Mouse (Mus musculus): ENCODE results near the gene Rhox4a. TPM values are rescaled to one million over a fixed set of nuclear protein-coding genes. Genes with fewer than 3 reads are reported as not detected.
"Not testable (repeated sequence)": the region's sequence is repeated elsewhere in the genome, so short reads cannot be mapped to it uniquely, and the experiment has no call there.

Gene Rhox4a
- not detected for total RNA-seq (2021)
- long read RNA-seq, experiment 1, result 0 reads
- long read RNA-seq, experiment 2, result 0 reads

DNA sequence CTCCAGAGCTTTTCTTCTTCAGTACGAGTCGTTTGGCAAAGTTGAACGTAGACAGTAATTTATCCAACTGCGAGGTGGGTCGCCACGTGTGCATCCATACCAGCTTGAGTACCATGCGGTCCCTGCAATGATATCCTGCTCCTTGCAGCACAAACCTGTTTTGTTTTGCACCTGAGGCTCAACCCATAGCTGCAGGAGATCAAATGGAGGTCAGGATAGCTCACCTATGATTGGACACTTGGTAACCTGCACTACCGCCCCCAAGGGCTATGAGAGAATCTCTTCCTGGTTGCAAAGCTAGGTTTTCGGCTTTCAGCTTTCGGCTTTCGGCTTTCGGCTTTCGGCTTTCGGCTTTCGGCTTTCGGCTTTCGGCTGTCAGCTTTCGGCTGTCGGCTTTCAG, at the start of gene Rhox4a:
Gene Rhox4a, plus strand, starts transcription at position 301 of the 400 bp plus-strand sequence.
- DNase-seq, result not testable (repeated sequence)

DNA sequence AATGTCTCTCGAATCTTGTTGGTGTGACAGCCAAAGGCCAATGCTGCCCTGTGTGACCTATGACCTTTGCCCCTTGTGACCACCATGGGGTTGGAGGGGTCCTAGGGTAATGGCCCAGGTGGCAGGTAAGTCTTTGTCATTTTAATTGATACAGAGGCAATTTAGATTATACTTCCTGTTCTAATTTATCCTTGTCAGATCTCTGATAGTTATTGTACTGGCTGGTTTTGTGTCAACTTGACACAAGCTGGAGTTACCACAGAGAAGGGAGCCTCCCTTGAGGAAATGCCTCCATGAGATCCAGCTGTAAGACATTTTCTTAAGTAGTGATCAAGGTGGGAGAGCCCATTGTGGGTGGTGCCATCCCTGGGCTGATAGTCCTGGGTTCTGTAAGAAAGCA, 43.0 kb upstream of the Rhox4a start, which contains the start of gene Rhox1:
Gene Rhox1, minus strand, starts transcription at position 101 of the 400 bp plus-strand sequence.
- not testable (repeated sequence) for DNase-seq

DNA sequence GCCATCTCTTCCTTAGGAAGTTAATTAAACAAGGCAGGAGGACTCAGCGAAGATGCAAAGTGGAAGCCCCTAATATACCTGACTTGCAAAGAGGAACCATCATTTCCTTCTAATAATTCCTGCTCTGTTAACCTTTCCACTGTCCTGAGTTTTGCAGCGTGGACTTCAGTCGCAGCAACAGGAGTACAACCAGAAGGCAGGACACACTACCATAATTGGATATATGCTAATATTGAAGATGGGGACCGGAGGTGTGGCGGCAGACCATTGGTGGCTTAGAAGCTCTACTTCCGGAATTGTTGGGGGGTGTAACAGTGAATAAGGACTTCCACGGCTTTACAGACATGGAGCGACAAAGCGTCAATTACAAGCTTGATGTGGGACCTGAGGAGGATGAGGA, 20.5 kb upstream of the Rhox4a start, which contains the start of gene Rhox2a:
Gene Rhox2a, plus strand, starts transcription at position 301 of the 400 bp plus-strand sequence.
- not testable (repeated sequence) for DNase-seq

DNA sequence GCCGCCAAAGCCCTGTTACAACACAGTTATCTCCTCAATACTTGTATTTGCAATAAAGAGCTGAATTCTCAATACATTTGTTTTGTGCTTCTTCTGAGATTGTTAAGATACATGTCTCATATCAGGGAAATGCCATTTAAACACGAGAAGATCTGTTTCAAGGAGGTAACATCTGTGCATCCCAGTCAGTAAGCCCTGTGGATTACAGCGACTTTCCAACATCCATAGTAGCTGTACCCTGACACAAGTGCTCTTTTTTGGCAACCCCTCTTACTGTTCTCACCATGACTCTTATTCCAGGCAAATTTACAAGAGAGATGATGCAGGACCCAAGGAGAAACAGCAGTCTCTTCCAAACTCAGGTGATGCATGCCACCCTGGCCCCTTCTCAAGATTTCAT, 15.5 kb upstream of the Rhox4a start, which contains the start of gene Rhox3a:
Gene Rhox3a, plus strand, starts transcription at position 301 of the 400 bp plus-strand sequence.
- DNase-seq, result not testable (repeated sequence)

Other genes starting within 250 kb of the Rhox4a start
- 1 to 10 TPM in 1 of 2 experiments, under 1 TPM in 1; 0.46 to 1.2 TPM for gene Sowahd, start 216.5 kb upstream of the Rhox4a start, total RNA-seq (2021)
- 100 to 1,000 TPM; 634 to 643 TPM for gene Rpl39, start 179.9 kb upstream of the Rhox4a start, total RNA-seq (2021)
- 10 to 100 TPM; 12.2 to 14.6 TPM for gene Upf3b, start 155.0 kb upstream of the Rhox4a start, total RNA-seq (2021)
- gene Nkap, start 138.5 kb upstream of the Rhox4a start, total RNA-seq (2021), result 10 to 100 TPM; 14.8 to 16.3 TPM
- gene Akap14, start 96.5 kb upstream of the Rhox4a start, total RNA-seq (2021), result not detected
- gene Ndufa1, start 74.2 kb upstream of the Rhox4a start, total RNA-seq (2021), result 100 to 1,000 TPM; 458 to 480 TPM
- gene Rnf113a1, start 74.1 kb upstream of the Rhox4a start, total RNA-seq (2021), result 1 to 10 TPM; 4.2 to 4.8 TPM
- not detected for gene Gm9, start 54.3 kb upstream of the Rhox4a start, total RNA-seq (2021)
- not detected for gene Rhox1, start 43.1 kb upstream of the Rhox4a start, total RNA-seq (2021)
- not detected for gene Rhox2a, start 20.4 kb upstream of the Rhox4a start, total RNA-seq (2021)
- gene Rhox3a, start 15.4 kb upstream of the Rhox4a start, total RNA-seq (2021), result not detected
- gene Rhox3a2, start 114.7 kb downstream of the Rhox4a start, total RNA-seq (2021), result not detected
- gene Rhox4a2, start 125.5 kb downstream of the Rhox4a start, total RNA-seq (2021), result not detected
- gene Rhox2b, start 146.7 kb downstream of the Rhox4a start, total RNA-seq (2021), result not detected
- not detected for gene Rhox4b, start 167.2 kb downstream of the Rhox4a start, total RNA-seq (2021)
- not detected for gene Rhox2c, start 188.3 kb downstream of the Rhox4a start, total RNA-seq (2021)
- gene Rhox3c, start 193.2 kb downstream of the Rhox4a start, total RNA-seq (2021), result not detected
- gene Rhox4c, start 215.0 kb downstream of the Rhox4a start, total RNA-seq (2021), result not detected
- gene Rhox2d, start 228.1 kb downstream of the Rhox4a start, total RNA-seq (2021), result not detected
- gene Rhox4d, start 249.0 kb downstream of the Rhox4a start, total RNA-seq (2021), result not detected